Mouse (Mus musculus) intestine, postnatal 0 days (tissue): ENCODE results near the gene Slc22a14. TPM values are rescaled to one million over a fixed set of nuclear protein-coding genes. Genes with fewer than 3 reads are reported as not detected.
"Not testable (repeated sequence)": the region's sequence is repeated elsewhere in the genome, so short reads cannot be mapped to it uniquely, and the experiment has no call there.

Experiments
- ATAC-seq: fragments of 200-750 bp; cut with Nextera tagmentation; 2 replicates; pipeline ENCODE4 v1.8.0; 2017; ENCODE audit warnings: mild to moderate bottlenecking, moderate TSS enrichment, moderate library complexity
- H3K27ac ChIP-seq: fragments of 300-500 bp; sonication (generic); 2 replicates; pipeline ENCODE4 v1.5.1; 2014; ENCODE audit warnings: mild to moderate bottlenecking, low read depth, low read length, moderate library complexity
- H3K27me3 ChIP-seq: fragments of 300-500 bp; sonication (generic); replicated peaks from 2 replicates; pipeline ENCODE4 v1.6.1; 2014; ENCODE audit warnings: low read length, mixed read lengths; ENCODE audit not compliant: control insufficient read depth, insufficient read depth
- H3K36me3 ChIP-seq: fragments of 300-500 bp; sonication (generic); 2 replicates; pipeline ENCODE4 v1.6.1; 2014; ENCODE audit warnings: mild to moderate bottlenecking, moderate library complexity; ENCODE audit not compliant: control insufficient read depth, insufficient read depth
- H3K4me1 ChIP-seq: fragments of 300-500 bp; sonication (generic); replicated peaks from 2 replicates; pipeline ENCODE4 v1.6.1; 2014; ENCODE audit warnings: antibody characterized with exemption, low read length, mixed read lengths; ENCODE audit not compliant: control insufficient read depth, insufficient read depth
- H3K4me2 ChIP-seq: fragments of 300-500 bp; sonication (generic); replicated peaks from 2 replicates; pipeline ENCODE4 v1.6.1; 2014; ENCODE audit warnings: low read depth, mild to moderate bottlenecking, moderate library complexity
- H3K4me3 ChIP-seq: fragments of 300-500 bp; sonication (generic); 2 replicates; pipeline ENCODE4 v1.5.1; 2014; ENCODE audit warnings: low read depth, low read length
- H3K9ac ChIP-seq: fragments of 300-500 bp; sonication (generic); 2 replicates; pipeline ENCODE4 v1.6.1; 2014; ENCODE audit warnings: mild to moderate bottlenecking, low read depth, low read length
- H3K9me3 ChIP-seq: fragments of 300-500 bp; sonication (generic); 2 replicates; pipeline ENCODE4 v1.6.1; 2016; ENCODE audit warnings: mixed run types; ENCODE audit not compliant: control insufficient read depth
- CTCF ChIP-seq: sonication (generic); IDR thresholded peaks from 2 replicates; pipeline ENCODE4 v1.5.1; 2016; ENCODE audit warnings: low read depth, mild to moderate bottlenecking, control low read depth, antibody characterized with exemption, moderate library complexity
- WGBS: fragments of 180-500 bp; shearing (Covaris S2); extraction: QIAGEN DNeasy Blood & Tissue Kit; methylation state at CpG from one replicate; pipeline ENCODE4 v1.1.7; 2014; 5-methylcytosine and 5-hydroxymethylcytosine counted together
- polyA plus RNA-seq: library from polyadenylated mRNA; unstranded; fragments of >200 nt; fragmentation: Nextera tagmentation; extraction: Ambion mirVana; gene quantifications from 2 replicates; pipeline ENCODE4 v1.2.1, GENCODE M21; 2015

Gene Slc22a14
- polyA plus RNA-seq, 1 experiment from 2014 or later, result not detected

GRCm38 (mm10) chr9:119220249-119220648 is 145.1 kb downstream of the Slc22a14 start:
- no peak for ATAC-seq
- no peak overlapping the region for H3K4me2 ChIP-seq
- no peak for TF ChIP-seq CTCF
- H3K4me1 ChIP-seq, result no peaks in the 10 kb centered on the region
- H3K4me3 ChIP-seq, result no peak overlapping the region
- H3K36me3 ChIP-seq, result 0 out of 2 replicates have a peak, but pooled peaks cover 3% of the 10 kb centered on the region
- no peaks in the 10 kb centered on the region for H3K27me3 ChIP-seq
- peaks cover 5% of the 10 kb centered on the region; the same call in 1 of the 2 replicates for H3K9me3 ChIP-seq
- H3K27ac ChIP-seq, result no peak overlapping the region
- H3K9ac ChIP-seq, result no peak overlapping the region
- WGBS, result 76% methylated on average over 4 of the region's 4 CpGs

GRCm38 (mm10) chr9:119219667-119220066 is 145.7 kb downstream of the Slc22a14 start:
- H3K4me2 ChIP-seq, result no peak overlapping the region
- H3K36me3 ChIP-seq, result 0 out of 2 replicates have a peak, but pooled peaks cover 3% of the 10 kb centered on the region
- ATAC-seq, result no peak
- WGBS, result 63% methylated on average over 2 of the region's 2 CpGs
- H3K9me3 ChIP-seq, result peaks cover 5% of the 10 kb centered on the region; the same call in 1 of the 2 replicates
- no peak overlapping the region; the same call in 1 of the 2 replicates for H3K27ac ChIP-seq
- no peaks in the 10 kb centered on the region for H3K27me3 ChIP-seq
- H3K4me1 ChIP-seq, result no peaks in the 10 kb centered on the region
- no peak overlapping the region for H3K4me3 ChIP-seq
- no peak overlapping the region for H3K9ac ChIP-seq
- TF ChIP-seq CTCF, result no peak

GRCm38 (mm10) chr9:119215341-119215740 is 150.0 kb downstream of the Slc22a14 start:
- 51% methylated on average over 2 of the region's 2 CpGs for WGBS
- H3K4me1 ChIP-seq, H3K9me3 ChIP-seq, H3K27me3 ChIP-seq, H3K27ac ChIP-seq, H3K9ac ChIP-seq, H3K4me2 ChIP-seq, H3K36me3 ChIP-seq, H3K4me3 ChIP-seq, ATAC-seq: not testable (repeated sequence)

- Histone ChIP-seq H3K9ac (no peak overlapping the region), H3K27me3 (no peaks in the 10 kb centered on the region), H3K4me1 (no peaks in the 10 kb centered on the region), H3K4me3 (no peak overlapping the region), H3K4me2 (no peak overlapping the region), H3K9me3 (peaks cover 5% of the 10 kb centered on the region; the same call in 1 of the 2 replicates), H3K36me3 (0 out of 2 replicates have a peak, but pooled peaks cover 3% of the 10 kb centered on the region), H3K27ac (no peak overlapping the region)
- no peak for TF ChIP-seq CTCF
- 90% methylated on average over 6 of the region's 6 CpGs for WGBS
- no peak for ATAC-seq
Measured at GRCm38 (mm10) chr9:119214601-119215000, 150.8 kb downstream of the Slc22a14 start.

GRCm38 (mm10) chr9:119212996-119213395 is 152.4 kb downstream of the Slc22a14 start:
- no peaks in the 10 kb centered on the region for H3K36me3 ChIP-seq
- H3K9ac ChIP-seq, result no peak overlapping the region
- no peak overlapping the region for H3K4me2 ChIP-seq
- H3K27ac ChIP-seq, result no peak overlapping the region
- TF ChIP-seq CTCF, result no peak
- ATAC-seq, result no peak
- H3K27me3 ChIP-seq, result no peaks in the 10 kb centered on the region
- 75% methylated on average over 8 of the region's 8 CpGs for WGBS
- H3K9me3 ChIP-seq, result peaks cover 5% of the 10 kb centered on the region; the same call in 1 of the 2 replicates
- no peaks in the 10 kb centered on the region for H3K4me1 ChIP-seq
- H3K4me3 ChIP-seq, result no peak overlapping the region

- H3K4me3 ChIP-seq, result no peak within 1 kb of the TSS
Measured at GRCm38 (mm10) chr9:119208998-119209397, 156.4 kb downstream of the Slc22a14 start, which contains the start of gene Slc22a13. Gene Slc22a13, minus strand, starts transcription at chr9:119209098.

GRCm38 (mm10) chr9:119207113-119207512 is 158.2 kb downstream of the Slc22a14 start:
- H3K36me3 ChIP-seq, result no peaks in the 10 kb centered on the region
- H3K9ac ChIP-seq, result no peak overlapping the region
- no peaks in the 10 kb centered on the region for H3K4me1 ChIP-seq
- no peak overlapping the region for H3K27ac ChIP-seq
- no peaks in the 10 kb centered on the region for H3K9me3 ChIP-seq
- H3K4me2 ChIP-seq, result no peak overlapping the region
- no peak for ATAC-seq
- TF ChIP-seq CTCF, result no peak
- H3K27me3 ChIP-seq, result no peaks in the 10 kb centered on the region
- H3K4me3 ChIP-seq, result no peak overlapping the region
- WGBS, result 45% methylated on average over 4 of the region's 4 CpGs

More at GRCm38 (mm10) chr9:119208998-119209397, 156.4 kb downstream of the Slc22a14 start, which contains the start of gene Slc22a13:
- H3K9ac ChIP-seq, result no peak within 1 kb of the TSS
- H3K36me3 ChIP-seq, result no peaks in the 10 kb centered on the region
- no peak within 1 kb of the TSS for H3K4me2 ChIP-seq
- ATAC-seq, result no peak
- no peaks in the 10 kb centered on the region for H3K9me3 ChIP-seq
- H3K27ac ChIP-seq, result no peak within 1 kb of the TSS
- TF ChIP-seq CTCF, result no peak
- no peaks in the 10 kb centered on the region for H3K4me1 ChIP-seq
- H3K27me3 ChIP-seq, result no peaks in the 10 kb centered on the region
- 92% methylated on average over 4 of the region's 4 CpGs for WGBS
